Mouse (Mus musculus) limb, embryonic 13.5 days (tissue): Measurements from ENCODE around the gene Krt16. TPM values are rescaled to one million over a fixed set of nuclear protein-coding genes. Genes with fewer than 3 reads are reported as not detected.
"Not testable (repeated sequence)": the region's sequence is repeated elsewhere in the genome, so short reads cannot be mapped to it uniquely, and the experiment has no call there.

Experiments used
- ATAC-seq: fragments of 200-750 bp; cut with Nextera tagmentation; 2 replicates; pipeline ENCODE4 v1.8.0; 2017; ENCODE audit warnings: low read depth, moderate number of reproducible peaks, moderate TSS enrichment; ENCODE audit not compliant: low FRiP score
- H3K27ac ChIP-seq: fragments of 300-500 bp; sonication (generic); 2 replicates; pipeline ENCODE4 v1.5.1; 2015; ENCODE audit warnings: inconsistent platforms, mild to moderate bottlenecking, moderate library complexity
- H3K27me3 ChIP-seq: fragments of 300-500 bp; sonication (generic); 2 replicates; pipeline ENCODE4 v1.6.1; 2015; ENCODE audit warnings: mild to moderate bottlenecking, inconsistent platforms
- H3K36me3 ChIP-seq: fragments of 300-500 bp; sonication (generic); 2 replicates; pipeline ENCODE4 v1.6.1; 2015; ENCODE audit warnings: inconsistent platforms, mild to moderate bottlenecking, moderate library complexity
- H3K4me1 ChIP-seq: fragments of 300-500 bp; sonication (generic); 2 replicates; pipeline ENCODE4 v1.6.1; 2015; ENCODE audit warnings: inconsistent platforms
- H3K4me2 ChIP-seq: fragments of 300-500 bp; sonication (generic); replicated peaks from 2 replicates; pipeline ENCODE4 v1.6.1; 2015; ENCODE audit warnings: inconsistent platforms, mild to moderate bottlenecking, moderate library complexity
- H3K4me3 ChIP-seq: fragments of 300-500 bp; sonication (generic); 2 replicates; pipeline ENCODE4 v1.5.1; 2015; ENCODE audit warnings: moderate library complexity, mild to moderate bottlenecking, inconsistent platforms
- H3K9ac ChIP-seq: fragments of 300-500 bp; sonication (generic); 2 replicates; pipeline ENCODE4 v1.6.1; 2015; ENCODE audit warnings: mild to moderate bottlenecking, inconsistent platforms
- H3K9me3 ChIP-seq: fragments of 300-500 bp; sonication (generic); 2 replicates; pipeline ENCODE4 v1.6.1; 2016; ENCODE audit warnings: inconsistent platforms
- WGBS: fragments of 180-500 bp; shearing (Covaris S2); methylation state at CpG from one replicate; pipeline ENCODE4 v1.1.7; 2015; 5-methylcytosine and 5-hydroxymethylcytosine counted together
- polyA plus RNA-seq: library from polyadenylated mRNA; unstranded; fragments of >200 nt; fragmentation: Nextera tagmentation; extraction: Ambion mirVana; gene quantifications from 2 replicates; pipeline ENCODE4 v1.2.1, GENCODE M21; 2015

Gene Krt16
- polyA plus RNA-seq, 1 experiment from 2014 or later, result 0.19 TPM

- WGBS, result 58% methylated on average over 5 of the region's 5 CpGs
- no peak for ATAC-seq
- H3K4me1 ChIP-seq, result no peaks in the 10 kb centered on the region
- no peaks in the 10 kb centered on the region for H3K9me3 ChIP-seq
- H3K4me2 ChIP-seq, result no peak overlapping the region
- H3K36me3 ChIP-seq, result no peaks in the 10 kb centered on the region
- H3K27ac ChIP-seq, result no peak overlapping the region
- no peak overlapping the region for H3K4me3 ChIP-seq
- no peaks in the 10 kb centered on the region for H3K27me3 ChIP-seq
- H3K9ac ChIP-seq, result no peak overlapping the region
These were observed 5.8 kb upstream of the Krt16 start for GRCm38 (mm10) chr11:100254360-100255090.

GRCm38 (mm10) chr11:100246471-100246870 is 2.2 kb downstream of the Krt16 start:
- not testable (repeated sequence) for H3K9ac ChIP-seq, H3K4me1 ChIP-seq, H3K9me3 ChIP-seq, H3K27ac ChIP-seq, H3K4me2 ChIP-seq, H3K27me3 ChIP-seq, ATAC-seq, H3K36me3 ChIP-seq, H3K4me3 ChIP-seq
- 74% methylated on average over 7 of the region's 7 CpGs for WGBS

- H3K27me3 ChIP-seq, H3K4me1 ChIP-seq, H3K4me2 ChIP-seq, H3K9ac ChIP-seq, H3K9me3 ChIP-seq, H3K27ac ChIP-seq, ATAC-seq, H3K36me3 ChIP-seq, H3K4me3 ChIP-seq: not testable (repeated sequence)
- 84% methylated on average over 4 of the region's 4 CpGs for WGBS
These were observed 8.4 kb downstream of the Krt16 start for GRCm38 (mm10) chr11:100240272-100240671.

- Histone ChIP-seq H3K27me3 (no peaks in the 10 kb centered on the region), H3K4me1 (no peaks in the 10 kb centered on the region), H3K36me3 (no peaks in the 10 kb centered on the region), H3K4me3 (no peak overlapping the region), H3K27ac (no peak overlapping the region), H3K4me2 (no peak overlapping the region), H3K9ac (no peak overlapping the region), H3K9me3 (0 out of 2 replicates have a peak, but pooled peaks cover 8% of the 10 kb centered on the region)
- 79% methylated on average over 8 of the region's 8 CpGs for WGBS
- no peak for ATAC-seq
These were observed 27.0 kb downstream of the Krt16 start for GRCm38 (mm10) chr11:100221741-100222140.

- H3K4me2 ChIP-seq, result no peak overlapping the region
- H3K27me3 ChIP-seq, result no peaks in the 10 kb centered on the region
- no peaks in the 10 kb centered on the region for H3K4me1 ChIP-seq
- H3K4me3 ChIP-seq, result no peak overlapping the region
- H3K9ac ChIP-seq, result no peak overlapping the region
- ATAC-seq, result no peak
- no peaks in the 10 kb centered on the region for H3K9me3 ChIP-seq
- H3K36me3 ChIP-seq, result no peaks in the 10 kb centered on the region
- H3K27ac ChIP-seq, result no peak overlapping the region
- 84% methylated on average over 4 of the region's 4 CpGs for WGBS
These were observed 29.4 kb downstream of the Krt16 start for GRCm38 (mm10) chr11:100219304-100219703.

- WGBS, result 52% methylated on average over 6 of the region's 6 CpGs
- Histone ChIP-seq H3K36me3 (no peaks in the 10 kb centered on the region), H3K4me2 (0 out of 2 replicates have a peak overlapping the region, but pooled peaks have one; percentile 9), H3K4me1 (no peaks in the 10 kb centered on the region), H3K27me3 (no peaks in the 10 kb centered on the region), H3K27ac (no peak overlapping the region), H3K4me3 (no peak overlapping the region), H3K9me3 (no peaks in the 10 kb centered on the region), H3K9ac (no peak overlapping the region)
- no peak for ATAC-seq
These were observed 40.2 kb downstream of the Krt16 start for GRCm38 (mm10) chr11:100208542-100208941.

- WGBS, result 76% methylated on average over 8 of the region's 8 CpGs
- H3K27ac ChIP-seq, result peak within 1 kb of the TSS; percentile 22; the same call in 1 of the 2 replicates
These were observed 41.2 kb downstream of the Krt16 start, which contains the start of gene Krt14 for GRCm38 (mm10) chr11:100207498-100207897. TSS of gene Krt14 (minus strand) at chr11:100207548.

GRCm38 (mm10) chr11:100203448-100203847 is 45.3 kb downstream of the Krt16 start:
- Histone ChIP-seq H3K9ac (no peak overlapping the region), H3K27me3 (no peaks in the 10 kb centered on the region), H3K4me1 (no peaks in the 10 kb centered on the region), H3K27ac (no peak overlapping the region), H3K4me2 (no peak overlapping the region), H3K4me3 (no peak overlapping the region), H3K36me3 (no peaks in the 10 kb centered on the region), H3K9me3 (no peaks in the 10 kb centered on the region)
- 16% methylated on average over 6 of the region's 6 CpGs for WGBS
- ATAC-seq, result 0 out of 2 replicates have a peak, but pooled peaks have one; percentile 40

More at GRCm38 (mm10) chr11:100207498-100207897, 41.2 kb downstream of the Krt16 start, which contains the start of gene Krt14:
- Histone ChIP-seq H3K27me3 (no peaks in the 10 kb centered on the region), H3K9ac (no peak within 1 kb of the TSS), H3K36me3 (no peaks in the 10 kb centered on the region), H3K4me1 (no peaks in the 10 kb centered on the region), H3K4me3 (peak within 1 kb of the TSS; percentile 27), H3K9me3 (no peaks in the 10 kb centered on the region), H3K4me2 (peak within 1 kb of the TSS; percentile 7; the same call in 1 of the 2 replicates)
- no peak for ATAC-seq

GRCm38 (mm10) chr11:100202906-100203305 is 45.8 kb downstream of the Krt16 start:
- Histone ChIP-seq H3K4me3 (no peak overlapping the region), H3K27ac (no peak overlapping the region), H3K9ac (no peak overlapping the region), H3K4me1 (no peaks in the 10 kb centered on the region), H3K9me3 (no peaks in the 10 kb centered on the region), H3K36me3 (no peaks in the 10 kb centered on the region), H3K27me3 (no peaks in the 10 kb centered on the region), H3K4me2 (no peak overlapping the region)
- WGBS, result 82% methylated on average over 4 of the region's 4 CpGs
- no peak for ATAC-seq

- ATAC-seq, result no peak
- no peak overlapping the region for H3K9ac ChIP-seq
- no peaks in the 10 kb centered on the region for H3K36me3 ChIP-seq
- WGBS, result 44% methylated on average over 8 of the region's 8 CpGs
- no peak overlapping the region for H3K4me2 ChIP-seq
- no peaks in the 10 kb centered on the region for H3K9me3 ChIP-seq
- H3K27me3 ChIP-seq, result no peaks in the 10 kb centered on the region
- H3K4me1 ChIP-seq, result no peaks in the 10 kb centered on the region
- H3K4me3 ChIP-seq, result no peak overlapping the region
- no peak overlapping the region for H3K27ac ChIP-seq
These were observed 48.4 kb downstream of the Krt16 start for GRCm38 (mm10) chr11:100200104-100200820.

GRCm38 (mm10) chr11:100198666-100199065 is 50.0 kb downstream of the Krt16 start:
- H3K9ac ChIP-seq, result no peak overlapping the region
- no peak overlapping the region for H3K27ac ChIP-seq
- H3K4me2 ChIP-seq, result no peak overlapping the region
- H3K4me1 ChIP-seq, result no peaks in the 10 kb centered on the region
- no peaks in the 10 kb centered on the region for H3K27me3 ChIP-seq
- H3K36me3 ChIP-seq, result no peaks in the 10 kb centered on the region
- no peak overlapping the region for H3K4me3 ChIP-seq
- no peaks in the 10 kb centered on the region for H3K9me3 ChIP-seq
- no peak for ATAC-seq
- WGBS, result 76% methylated on average over 4 of the region's 4 CpGs
